Mouse (Mus musculus) hindbrain, embryonic 13.5 days (tissue): ENCODE results near the gene Gdpd3. TPM values are rescaled to one million over a fixed set of nuclear protein-coding genes. Genes with fewer than 3 reads are reported as not detected.

ENCODE experiments used
- ATAC-seq: fragments of 200-750 bp; cut with Nextera tagmentation; 2 replicates; pipeline ENCODE4 v1.8.0; 2017; ENCODE audit warnings: moderate TSS enrichment; ENCODE audit not compliant: low FRiP score
- H3K27ac ChIP-seq: fragments of 300-500 bp; sonication (generic); 2 replicates; pipeline ENCODE4 v1.5.1; 2015; ENCODE audit warnings: inconsistent platforms, mild to moderate bottlenecking, moderate library complexity
- H3K27me3 ChIP-seq: fragments of 300-500 bp; sonication (generic); 2 replicates; pipeline ENCODE4 v1.6.1; 2015; ENCODE audit warnings: mild to moderate bottlenecking, inconsistent platforms
- H3K36me3 ChIP-seq: fragments of 300-500 bp; sonication (generic); 2 replicates; pipeline ENCODE4 v1.6.1; 2015; ENCODE audit warnings: mild to moderate bottlenecking, inconsistent platforms
- H3K4me1 ChIP-seq: fragments of 300-500 bp; sonication (generic); replicated peaks from 2 replicates; pipeline ENCODE4 v1.6.1; 2015; ENCODE audit warnings: inconsistent platforms
- H3K4me2 ChIP-seq: fragments of 300-500 bp; sonication (generic); 2 replicates; pipeline ENCODE4 v1.6.1; 2015; ENCODE audit warnings: inconsistent platforms, mild to moderate bottlenecking, moderate library complexity
- H3K4me3 ChIP-seq: fragments of 300-500 bp; sonication (generic); 2 replicates; pipeline ENCODE4 v1.5.1; 2015; ENCODE audit warnings: mild to moderate bottlenecking, inconsistent platforms
- H3K9ac ChIP-seq: fragments of 300-500 bp; sonication (generic); 2 replicates; pipeline ENCODE4 v1.6.1; 2015; ENCODE audit warnings: mild to moderate bottlenecking, inconsistent platforms
- H3K9me3 ChIP-seq: fragments of 300-500 bp; sonication (generic); 2 replicates; pipeline ENCODE4 v1.6.1; 2016; ENCODE audit warnings: inconsistent platforms
- WGBS: fragments of 180-500 bp; shearing (Covaris S2); methylation state at CpG from one replicate; pipeline ENCODE4 v1.1.7; 2015; 5-methylcytosine and 5-hydroxymethylcytosine counted together
- polyA plus RNA-seq: library from polyadenylated mRNA; unstranded; fragments of >200 nt; fragmentation: Nextera tagmentation; extraction: Ambion mirVana; gene quantifications from 2 replicates; pipeline ENCODE4 v1.2.1, GENCODE M21; 2015

Gdpd3 gene
- polyA plus RNA-seq, 1 experiment from 2014 or later: 2.3 TPM

GRCm38 (mm10) chr7:126741964-126742482, 24.1 kb upstream of the Gdpd3 start:
- 93% methylated on average over 13 of the region's 13 CpGs for WGBS
- H3K4me1 ChIP-seq: 0 out of 2 replicates have a peak, but pooled peaks cover 10% of the 10 kb centered on the region
- no peak for ATAC-seq
- H3K27me3 ChIP-seq: no peaks in the 10 kb centered on the region
- no peak overlapping the region for H3K4me3 ChIP-seq
- H3K4me2 ChIP-seq: no peak overlapping the region
- H3K9me3 ChIP-seq: no peaks in the 10 kb centered on the region
- H3K9ac ChIP-seq: no peak overlapping the region
- no peaks in the 10 kb centered on the region for H3K36me3 ChIP-seq
- no peak overlapping the region for H3K27ac ChIP-seq

GRCm38 (mm10) chr7:126746066-126746465, 20.1 kb upstream of the Gdpd3 start:
- H3K4me2 ChIP-seq: no peak overlapping the region
- no peaks in the 10 kb centered on the region for H3K27me3 ChIP-seq
- 93% methylated on average over 12 of the region's 12 CpGs for WGBS
- no peaks in the 10 kb centered on the region for H3K36me3 ChIP-seq
- no peaks in the 10 kb centered on the region for H3K4me1 ChIP-seq
- H3K27ac ChIP-seq: no peak overlapping the region
- no peak for ATAC-seq
- no peaks in the 10 kb centered on the region for H3K9me3 ChIP-seq
- H3K4me3 ChIP-seq: no peak overlapping the region
- H3K9ac ChIP-seq: no peak overlapping the region

GRCm38 (mm10) chr7:126746798-126747197, 19.3 kb upstream of the Gdpd3 start:
- Histone ChIP-seq H3K9ac (no peak overlapping the region), H3K4me2 (no peak overlapping the region), H3K4me3 (no peak overlapping the region), H3K27ac (no peak overlapping the region), H3K36me3 (no peaks in the 10 kb centered on the region), H3K27me3 (no peaks in the 10 kb centered on the region), H3K4me1 (no peaks in the 10 kb centered on the region), H3K9me3 (no peaks in the 10 kb centered on the region)
- whole genome bisulfite sequencing: 37% methylated on average over 6 of the region's 6 CpGs
- no peak for ATAC-seq

GRCm38 (mm10) chr7:126748824-126749223, 17.3 kb upstream of the Gdpd3 start:
- 83% methylated on average over 7 of the region's 7 CpGs for WGBS
- Histone ChIP-seq H3K27me3 (no peaks in the 10 kb centered on the region), H3K4me3 (no peak overlapping the region), H3K27ac (no peak overlapping the region), H3K4me1 (no peaks in the 10 kb centered on the region), H3K9ac (no peak overlapping the region), H3K4me2 (no peak overlapping the region), H3K9me3 (no peaks in the 10 kb centered on the region), H3K36me3 (no peaks in the 10 kb centered on the region)
- no peak for ATAC-seq

GRCm38 (mm10) chr7:126749582-126750343, 16.4 kb upstream of the Gdpd3 start:
- Histone ChIP-seq H3K9ac (no peak overlapping the region), H3K4me2 (no peak overlapping the region), H3K27ac (no peak overlapping the region), H3K27me3 (no peaks in the 10 kb centered on the region), H3K4me1 (0 out of 2 replicates have a peak, but pooled peaks cover 4% of the 10 kb centered on the region), H3K4me3 (no peak overlapping the region), H3K36me3 (no peaks in the 10 kb centered on the region), H3K9me3 (no peaks in the 10 kb centered on the region)
- ATAC-seq: no peak
- 93% methylated on average over 17 of the region's 17 CpGs for WGBS

GRCm38 (mm10) chr7:126754866-126755265, 11.3 kb upstream of the Gdpd3 start:
- WGBS: 2% methylated on average over 9 of the region's 9 CpGs
- Histone ChIP-seq H3K27ac (no peak overlapping the region; the same call in 1 of the 2 replicates), H3K27me3 (no peaks in the 10 kb centered on the region), H3K4me2 (no peak overlapping the region), H3K4me1 (peaks cover 7% of the 10 kb centered on the region), H3K9ac (no peak overlapping the region), H3K36me3 (no peaks in the 10 kb centered on the region), H3K4me3 (no peak overlapping the region), H3K9me3 (no peaks in the 10 kb centered on the region)
- ATAC-seq: peak; percentile 30; the same call in 1 of the 2 replicates

GRCm38 (mm10) chr7:126758539-126758938, 7.6 kb upstream of the Gdpd3 start:
- Histone ChIP-seq H3K36me3 (peaks cover 9% of the 10 kb centered on the region), H3K4me1 (peaks cover 44% of the 10 kb centered on the region), H3K27ac (0 out of 2 replicates have a peak overlapping the region, but pooled peaks have one; percentile 92), H3K9me3 (no peaks in the 10 kb centered on the region), H3K27me3 (no peaks in the 10 kb centered on the region), H3K4me2 (no peak overlapping the region), H3K9ac (no peak overlapping the region; the same call in 1 of the 2 replicates), H3K4me3 (no peak overlapping the region)
- WGBS: 59% methylated on average over 7 of the region's 7 CpGs
- ATAC-seq: no peak

- ATAC-seq: peak; percentile 58
- Histone ChIP-seq H3K4me2 (peak within 1 kb of the TSS; percentile 93), H3K4me1 (peaks cover 48% of the 10 kb centered on the region), H3K36me3 (peaks cover 16% of the 10 kb centered on the region), H3K4me3 (peak within 1 kb of the TSS; percentile 77), H3K9me3 (no peaks in the 10 kb centered on the region), H3K9ac (peak within 1 kb of the TSS; percentile 91), H3K27ac (peak within 1 kb of the TSS; percentile 92), H3K27me3 (no peaks in the 10 kb centered on the region)
- WGBS: 2% methylated on average over 22 of the region's 38 CpGs
Observed at GRCm38 (mm10) chr7:126759050-126759671, 7.0 kb upstream of the Gdpd3 start, which contains the start of gene Mapk3. Mapk3 (plus strand) TSS chr7:126759601.

- 0% methylated on average over 22 of the region's 24 CpGs for WGBS
- Histone ChIP-seq H3K9ac (peak overlapping the region; percentile 91), H3K4me2 (peak overlapping the region; percentile 93), H3K27me3 (no peaks in the 10 kb centered on the region), H3K36me3 (peaks cover 22% of the 10 kb centered on the region), H3K9me3 (no peaks in the 10 kb centered on the region), H3K4me3 (peak overlapping the region; percentile 77), H3K4me1 (peaks cover 43% of the 10 kb centered on the region), H3K27ac (peak overlapping the region; percentile 92)
- ATAC-seq: peak; percentile 63
Observed at GRCm38 (mm10) chr7:126759672-126760390, 6.3 kb upstream of the Gdpd3 start.

- WGBS: 15% methylated on average over 3 of the region's 3 CpGs
Observed at GRCm38 (mm10) chr7:126760391-126760802, 5.7 kb upstream of the Gdpd3 start.

GRCm38 (mm10) chr7:126760956-126761355, 5.2 kb upstream of the Gdpd3 start:
- ATAC-seq: no peak
- H3K9me3 ChIP-seq: no peaks in the 10 kb centered on the region
- 67% methylated on average over 4 of the region's 4 CpGs for WGBS

More at GRCm38 (mm10) chr7:126760391-126760802, 5.7 kb upstream of the Gdpd3 start:
- Histone ChIP-seq H3K4me3 (peak overlapping the region; percentile 77), H3K36me3 (peaks cover 28% of the 10 kb centered on the region), H3K27ac (peak overlapping the region; percentile 92), H3K9me3 (no peaks in the 10 kb centered on the region), H3K4me1 (peaks cover 40% of the 10 kb centered on the region), H3K27me3 (no peaks in the 10 kb centered on the region), H3K4me2 (peak overlapping the region; percentile 93), H3K9ac (peak overlapping the region; percentile 91)
- peak; percentile 47 for ATAC-seq

More at GRCm38 (mm10) chr7:126760956-126761355, 5.2 kb upstream of the Gdpd3 start:
- peaks cover 33% of the 10 kb centered on the region for H3K36me3 ChIP-seq
- peak overlapping the region; percentile 93 for H3K4me2 ChIP-seq
- peak overlapping the region; percentile 91 for H3K9ac ChIP-seq
- no peaks in the 10 kb centered on the region for H3K27me3 ChIP-seq
- H3K4me1 ChIP-seq: peaks cover 40% of the 10 kb centered on the region
- peak overlapping the region; percentile 77 for H3K4me3 ChIP-seq
- peak overlapping the region; percentile 92 for H3K27ac ChIP-seq
